Mouse (Mus musculus) heart, embryonic 14.5 days (tissue): ENCODE results near the gene Rangap1. TPM values are rescaled to one million over a fixed set of nuclear protein-coding genes. Genes with fewer than 3 reads are reported as not detected.

ENCODE experiments used
- ATAC-seq: fragments of 200-750 bp; cut with Nextera tagmentation; 2 replicates; pipeline ENCODE4 v1.8.0; 2017; ENCODE audit warnings: low read depth, moderate TSS enrichment; ENCODE audit not compliant: insufficient number of reproducible peaks, insufficient read depth, low FRiP score
- H3K27ac ChIP-seq, 2 experiments: fragments of 200-500 bp in 1 of 2; fragments of 300-500 bp in 1 of 2; sonication (generic) in 1 of 2; replicated peaks in 1 of 2; 2 replicates each; pipeline ENCODE4 v1.5.1; 2012 to 2014; ENCODE audit warnings: low read depth in 2 of 2, low read length in 2 of 2, control low read depth in 1 of 2, mild to moderate bottlenecking in 1 of 2, mixed read lengths in 1 of 2; ENCODE audit not compliant: control insufficient read depth in 1 of 2, insufficient read depth in 1 of 2
- H3K27me3 ChIP-seq: fragments of 300-500 bp; sonication (generic); 2 replicates; pipeline ENCODE4 v1.6.1; 2014; ENCODE audit warnings: mild to moderate bottlenecking, low read length, control low read depth; ENCODE audit not compliant: control insufficient read depth, insufficient read depth
- H3K36me3 ChIP-seq: fragments of 300-500 bp; sonication (generic); 2 replicates; pipeline ENCODE4 v1.6.1; 2014; ENCODE audit warnings: mild to moderate bottlenecking, control low read depth, low read length, mixed read lengths; ENCODE audit not compliant: control insufficient read depth, insufficient read depth
- H3K4me1 ChIP-seq, 2 experiments: fragments of 200-500 bp in 1 of 2; fragments of 300-500 bp in 1 of 2; sonication (generic) in 1 of 2; 2 replicates each; pipeline ENCODE4 v1.6.1; 2012 to 2014; ENCODE audit warnings: low read length in 2 of 2, control low read depth in 1 of 2, mixed read lengths in 1 of 2; ENCODE audit not compliant: control insufficient read depth in 2 of 2, insufficient read depth in 2 of 2
- H3K4me2 ChIP-seq: fragments of 300-500 bp; sonication (generic); 2 replicates; pipeline ENCODE4 v1.6.1; 2014; ENCODE audit warnings: mild to moderate bottlenecking, low read length
- H3K4me3 ChIP-seq, 2 experiments: fragments of 200-500 bp in 1 of 2; fragments of 300-500 bp in 1 of 2; sonication (generic) in 1 of 2; 2 replicates each; pipeline ENCODE4 v1.5.1; 2012 to 2014; ENCODE audit warnings: low read length in 2 of 2, mild to moderate bottlenecking in 2 of 2, control low read depth in 1 of 2, low read depth in 1 of 2, moderate library complexity in 1 of 2; ENCODE audit not compliant: control insufficient read depth in 1 of 2, insufficient read depth in 1 of 2
- H3K9ac ChIP-seq: fragments of 300-500 bp; sonication (generic); 2 replicates; pipeline ENCODE4 v1.6.1; 2014; ENCODE audit warnings: mild to moderate bottlenecking, low read length
- H3K9me3 ChIP-seq: fragments of 300-500 bp; sonication (generic); 2 replicates; pipeline ENCODE4 v1.6.1; 2016; ENCODE audit warnings: low read length, control low read depth; ENCODE audit not compliant: control insufficient read depth
- WGBS: fragments of 180-500 bp; shearing (Covaris S2); extraction: QIAGEN DNeasy Blood & Tissue Kit; methylation state at CpG from one replicate; pipeline ENCODE4 v1.1.7; 2014; 5-methylcytosine and 5-hydroxymethylcytosine counted together
- polyA plus RNA-seq: library from polyadenylated mRNA; unstranded; fragments of >200 nt; fragmentation: Nextera tagmentation; extraction: Ambion mirVana; gene quantifications from 2 replicates; pipeline ENCODE4 v1.2.1, GENCODE M21; 2014

The Rangap1 gene
- polyA plus RNA-seq, 1 experiment from 2014 or later, result 75.3 TPM

DNA sequence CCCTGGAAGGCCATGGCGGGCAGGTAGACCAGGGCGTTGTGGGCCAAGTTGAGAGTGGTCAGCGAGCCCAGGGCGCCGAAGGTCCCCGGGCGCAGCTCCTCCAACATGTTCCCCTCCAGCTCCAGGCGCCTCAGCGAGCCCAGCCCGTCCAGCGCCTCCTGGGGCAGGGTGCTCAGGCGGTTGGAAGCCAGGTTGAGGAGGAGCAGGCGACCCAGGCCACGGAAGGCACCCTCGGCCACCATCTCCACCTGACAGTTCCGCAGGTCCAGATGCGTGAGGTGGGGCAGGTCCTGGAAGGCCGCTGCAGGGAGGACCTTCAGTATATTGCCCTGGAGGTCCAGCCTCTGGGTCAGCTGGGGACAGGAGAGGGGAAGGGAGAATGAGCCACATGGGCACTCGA is 50.4 kb downstream of the Rangap1 start:
- Histone ChIP-seq H3K27ac (no peak overlapping the region), H3K9ac (peak overlapping the region; percentile 79), H3K4me3 (peak overlapping the region; percentile 59 to 63), H3K4me1 (peaks cover 2 to 9% of the 10 kb centered on the region in 2 experiments; a peak in 3 of 4 replicates), H3K9me3 (no peaks in the 10 kb centered on the region), H3K27me3 (peaks cover 45% of the 10 kb centered on the region), H3K4me2 (peak overlapping the region; percentile 99), H3K36me3 (no peaks in the 10 kb centered on the region)
- no peak for ATAC-seq
- 21% methylated on average over 16 of the region's 19 CpGs for WGBS

DNA sequence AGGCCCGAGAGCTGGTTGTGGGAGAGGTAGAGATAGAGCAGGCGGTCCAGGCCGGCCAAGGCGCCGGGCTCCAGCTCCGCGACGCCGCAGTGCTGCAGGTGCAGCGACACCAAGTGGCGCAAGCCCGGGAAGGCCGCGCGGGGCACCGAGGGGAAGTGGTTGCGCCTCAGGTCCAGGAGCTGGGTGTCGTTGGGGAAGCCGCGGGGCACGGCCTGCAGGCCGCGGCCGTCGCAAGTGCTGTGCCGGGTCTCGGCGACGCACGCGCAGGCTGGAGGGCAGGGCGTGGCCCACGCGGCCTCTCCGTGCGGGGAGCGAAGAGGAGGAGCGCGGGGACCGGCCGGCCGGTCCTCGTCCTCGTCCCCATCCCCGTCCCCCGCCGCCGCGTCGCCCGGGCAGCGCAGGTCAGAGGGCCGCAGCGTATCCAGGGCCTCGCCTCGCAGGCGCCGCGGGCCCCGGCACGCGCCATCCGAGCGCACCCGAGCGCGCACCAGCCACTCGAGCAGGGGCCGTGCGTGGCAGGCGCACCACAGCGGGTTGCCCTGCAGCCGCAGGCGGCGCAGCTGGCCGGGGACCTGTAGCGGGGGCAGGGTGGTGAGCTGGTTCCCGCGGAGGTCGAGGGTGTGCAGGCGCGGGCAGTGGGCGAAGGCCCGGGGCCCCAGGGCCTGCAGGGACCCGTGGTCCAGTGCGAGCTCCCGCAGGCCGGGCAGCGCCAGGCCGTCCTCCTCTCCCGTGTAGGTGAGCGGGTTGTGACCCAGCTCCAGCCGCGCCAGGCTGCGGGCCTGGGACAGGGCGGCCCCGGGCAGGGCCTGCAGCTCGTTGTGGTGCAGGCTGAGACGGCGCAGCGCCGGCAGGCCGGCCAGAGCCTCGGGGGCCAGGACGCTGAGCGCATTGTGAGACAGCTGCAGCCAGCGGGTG is 51.1 kb downstream of the Rangap1 start:
- Histone ChIP-seq H3K9ac (peak overlapping the region; percentile 79), H3K4me3 (peak overlapping the region; percentile 59 to 63), H3K27ac (no peak overlapping the region), H3K36me3 (no peaks in the 10 kb centered on the region), H3K4me1 (peaks cover 2 to 9% of the 10 kb centered on the region in 2 experiments; a peak in 3 of 4 replicates), H3K9me3 (no peaks in the 10 kb centered on the region), H3K27me3 (peaks cover 45% of the 10 kb centered on the region), H3K4me2 (peak overlapping the region; percentile 99)
- ATAC-seq, result peak; percentile 60
- under 1% methylated on average over 91 of the region's 107 CpGs for WGBS

DNA sequence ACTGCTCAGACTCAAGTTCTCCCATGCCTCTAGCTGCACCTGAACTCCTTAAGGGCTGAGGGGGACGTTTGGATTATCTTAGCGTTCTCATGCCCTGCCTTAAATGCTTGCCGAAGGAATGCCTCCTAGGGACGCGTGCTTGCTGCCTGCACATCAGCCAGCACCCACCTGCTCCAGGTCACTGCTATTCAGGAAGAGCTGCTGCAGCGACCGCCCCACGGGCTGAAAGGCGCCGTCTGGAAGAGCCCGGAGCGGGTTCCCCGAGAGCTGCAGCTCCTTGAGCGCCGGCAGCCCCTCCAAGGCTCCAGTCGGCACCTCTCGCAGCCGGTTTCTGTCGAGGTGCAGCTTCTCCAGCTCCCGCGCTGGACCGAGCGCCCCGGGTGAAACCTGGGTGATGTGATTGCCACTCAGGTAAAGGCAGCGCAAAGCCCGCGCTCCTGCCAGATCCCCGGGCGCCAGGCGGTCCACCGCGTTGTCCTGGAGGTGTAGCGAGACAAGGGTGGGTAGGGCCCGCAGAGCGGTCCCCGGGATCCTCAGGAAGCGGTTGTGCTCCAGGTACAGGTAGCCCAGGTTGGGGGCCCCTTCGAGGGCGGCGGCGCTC is 51.9 kb downstream of the Rangap1 start:
- Histone ChIP-seq H3K9me3 (no peaks in the 10 kb centered on the region), H3K4me2 (peak overlapping the region; percentile 99), H3K4me3 (peak overlapping the region; percentile 59 to 63), H3K36me3 (no peaks in the 10 kb centered on the region), H3K27ac (no peak overlapping the region), H3K4me1 (peaks cover 2 to 9% of the 10 kb centered on the region in 2 experiments; a peak in 3 of 4 replicates), H3K9ac (peak overlapping the region; percentile 79), H3K27me3 (peaks cover 45% of the 10 kb centered on the region)
- no peak for ATAC-seq
- WGBS, result 5% methylated on average over 40 of the region's 41 CpGs

DNA sequence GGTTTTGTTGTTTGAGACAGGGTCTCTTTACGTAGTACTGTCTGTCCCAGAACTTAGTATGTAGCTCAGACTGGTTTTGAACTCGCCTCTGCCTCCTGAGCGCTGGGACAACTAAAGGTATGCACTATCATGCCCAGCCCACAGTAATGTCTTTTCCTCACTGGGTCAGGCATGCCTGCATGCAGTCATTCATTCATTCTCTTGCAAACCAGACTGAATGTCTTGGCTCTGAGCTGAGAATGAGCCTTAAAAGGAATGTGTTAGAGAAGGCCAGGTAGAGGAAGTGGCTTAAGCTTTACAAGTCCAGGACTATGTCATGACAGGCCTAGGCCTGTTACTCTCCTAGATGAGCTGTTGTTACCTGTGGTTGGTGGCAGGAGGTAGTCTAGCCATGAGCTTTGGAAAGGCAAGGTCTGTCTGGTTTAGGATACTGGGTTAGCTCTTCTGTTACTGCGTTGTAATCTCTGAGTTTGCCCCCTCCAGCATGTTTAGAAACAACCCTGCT is 65.0 kb downstream of the Rangap1 start:
- Histone ChIP-seq H3K4me3 (no peak overlapping the region), H3K27ac (no peak overlapping the region), H3K36me3 (peaks cover 54% of the 10 kb centered on the region), H3K4me1 (no peaks in the 10 kb centered on the region), H3K9ac (no peak overlapping the region), H3K9me3 (no peaks in the 10 kb centered on the region), H3K4me2 (no peak overlapping the region), H3K27me3 (no peaks in the 10 kb centered on the region)
- WGBS, result 93% methylated on average over 4 of the region's 4 CpGs
- no peak for ATAC-seq

DNA sequence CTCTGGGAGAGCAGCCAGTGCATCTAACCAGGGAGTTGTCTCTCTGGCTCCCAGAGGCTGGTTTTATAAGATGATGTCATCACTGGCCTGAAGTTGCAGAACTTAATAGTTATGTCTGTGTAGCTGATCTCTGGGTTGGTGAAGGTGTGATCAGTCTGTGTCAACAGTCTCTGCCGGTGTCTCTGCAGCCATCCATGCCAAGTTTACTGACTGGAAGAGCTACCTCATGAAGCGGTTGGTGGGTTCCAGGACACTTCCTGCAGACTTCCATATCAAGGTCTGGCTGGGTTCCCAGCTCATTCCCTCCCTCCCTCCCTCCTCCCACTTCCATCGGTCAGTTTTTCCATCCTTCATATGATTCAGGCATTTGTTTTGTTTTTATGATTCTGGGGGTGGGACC is 68.7 kb downstream of the Rangap1 start:
- 45% methylated on average over 3 of the region's 3 CpGs for WGBS
- H3K27me3 ChIP-seq, result no peaks in the 10 kb centered on the region
- no peak overlapping the region for H3K4me2 ChIP-seq
- peak; percentile 42; the same call in 1 of the 2 replicates for ATAC-seq
- H3K9ac ChIP-seq, result no peak overlapping the region
- H3K36me3 ChIP-seq, result peaks cover 37% of the 10 kb centered on the region
- H3K4me3 ChIP-seq, result no peak overlapping the region
- H3K4me1 ChIP-seq, result no peaks in the 10 kb centered on the region
- H3K9me3 ChIP-seq, result no peaks in the 10 kb centered on the region
- peak overlapping the region; percentile 1 to 61; a peak in 2 of 4 replicates for H3K27ac ChIP-seq

DNA sequence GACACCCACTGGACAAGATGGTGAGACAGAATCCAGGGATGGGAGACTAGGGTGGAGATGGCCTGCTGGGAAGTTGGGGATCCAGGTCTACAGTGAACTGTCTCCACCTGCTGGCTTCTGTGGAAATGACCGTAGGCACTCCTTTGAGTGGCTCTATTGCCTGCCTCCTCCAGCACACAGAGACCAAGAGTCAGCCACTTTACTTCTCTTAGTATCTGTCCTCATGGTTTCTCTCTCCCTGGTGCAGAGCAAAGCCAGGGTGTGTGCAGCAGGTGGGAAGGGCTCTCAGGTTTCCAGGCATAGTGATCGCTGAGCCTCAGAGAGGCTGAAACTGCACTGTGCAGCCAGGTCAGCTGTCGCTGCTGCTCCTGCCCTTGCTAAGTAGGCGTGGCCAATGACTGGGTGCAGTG is 75.1 kb downstream of the Rangap1 start:
- no peak for ATAC-seq
- WGBS, result 72% methylated on average over 4 of the region's 4 CpGs

DNA sequence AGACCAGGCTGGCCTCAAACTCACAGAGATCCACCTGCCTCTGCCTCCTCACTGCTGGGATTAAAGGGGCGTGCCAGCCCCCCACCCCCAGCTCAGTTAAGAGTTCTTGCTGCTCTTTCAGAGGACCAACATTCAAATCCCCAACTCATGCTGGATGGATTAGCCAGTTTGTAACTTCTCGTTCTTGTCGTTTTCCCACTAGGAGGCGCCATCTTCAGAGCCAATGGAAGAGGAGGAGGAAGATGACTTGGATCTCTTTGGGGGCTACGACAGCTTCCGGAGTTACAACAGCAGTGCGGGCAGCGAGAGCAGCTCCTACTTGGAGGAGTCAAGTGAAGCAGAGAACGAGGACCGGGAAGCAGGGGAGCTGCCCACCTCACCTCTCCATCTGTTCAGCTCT is 78.4 kb downstream of the Rangap1 start:
- Histone ChIP-seq H3K4me3 (no peak overlapping the region), H3K36me3 (peaks cover 38% of the 10 kb centered on the region), H3K4me2 (no peak overlapping the region), H3K4me1 (peaks cover 0 to 5% of the 10 kb centered on the region in 2 experiments; a peak in 2 of 4 replicates), H3K27me3 (no peaks in the 10 kb centered on the region), H3K9ac (no peak overlapping the region), H3K9me3 (no peaks in the 10 kb centered on the region), H3K27ac (no peak overlapping the region)
- WGBS, result 87% methylated on average over 10 of the region's 10 CpGs
- no peak for ATAC-seq

More for the DNA sequence above, 75.1 kb downstream of the Rangap1 start:
- Histone ChIP-seq H3K36me3 (peaks cover 55% of the 10 kb centered on the region), H3K27ac (no peak overlapping the region), H3K4me2 (no peak overlapping the region), H3K4me1 (no peaks in the 10 kb centered on the region), H3K9me3 (no peaks in the 10 kb centered on the region), H3K4me3 (no peak overlapping the region), H3K27me3 (no peaks in the 10 kb centered on the region), H3K9ac (no peak overlapping the region)
